Mouse (Mus musculus): Measurements from ENCODE around the gene Dynlt1a.
"Not testable (repeated sequence)": the region's sequence is repeated elsewhere in the genome, so short reads cannot be mapped to it uniquely, and the experiment has no call there.

- not testable (repeated sequence) for TF ChIP-seq POLR2A, CTCF (IDR thresholded peaks at IDR 0.05; ENCODE audit: extremely low read depth, insufficient read depth, low read length)
Observed at GRCm38 (mm10) chr17:6300190-6300863, 17.0 kb downstream of the Dynlt1a start.
